Mouse (Mus musculus) cerebellum, adult 2 months (tissue): ENCODE results near the gene Prss54.

ENCODE experiments used
- CTCF ChIP-seq: fragments of 200-500 bp; IDR thresholded peaks from 2 replicates; pipeline ENCODE4 v1.5.1; 2011; ENCODE audit warnings: low read depth, mild to moderate bottlenecking, control low read depth, low read length, moderate library complexity, borderline replicate concordance; ENCODE audit not compliant: insufficient read depth
- POLR2A ChIP-seq: fragments of 200-500 bp; IDR thresholded peaks from 2 replicates; pipeline ENCODE4 v1.6.1; 2011; ENCODE audit warnings: low read length, control low read depth, borderline replicate concordance; ENCODE audit not compliant: insufficient read depth

DNA sequence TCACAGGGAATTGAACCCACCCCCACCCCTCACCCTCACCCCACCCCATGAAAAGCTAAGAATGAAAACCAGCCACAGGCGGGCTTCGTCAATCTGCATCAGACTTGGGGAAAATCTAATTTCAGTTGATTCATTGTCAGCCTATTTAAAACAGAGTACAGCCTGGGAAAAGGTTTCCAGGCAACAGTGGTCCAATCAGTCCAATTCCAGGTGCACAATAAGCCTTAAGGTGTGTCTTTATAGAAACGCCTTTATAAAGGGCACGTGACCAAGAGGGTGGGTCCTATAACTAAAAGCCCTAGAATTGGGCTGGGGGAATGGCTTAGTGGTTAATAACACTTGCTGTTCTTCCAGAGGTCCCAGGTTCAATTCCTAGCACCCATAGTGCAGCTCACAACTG lies 43.9 kb downstream of the Prss54 start:
- TF ChIP-seq CTCF (no peak), POLR2A (no peak)
